Mouse (Mus musculus) kidney, embryonic 14.5 days (tissue): ENCODE data around the gene Pcmt1. TPM values are rescaled to one million over a fixed set of nuclear protein-coding genes. Genes with fewer than 3 reads are reported as not detected.
"Not testable (repeated sequence)": the region's sequence is repeated elsewhere in the genome, so short reads cannot be mapped to it uniquely, and the experiment has no call there.

Source experiments
- ATAC-seq: fragments of 200-750 bp; cut with Nextera tagmentation; 2 replicates; pipeline ENCODE4 v1.8.0; 2017; ENCODE audit warnings: moderate number of reproducible peaks, mild to moderate bottlenecking, moderate TSS enrichment, moderate library complexity; ENCODE audit not compliant: low FRiP score, low TSS enrichment
- H3K27ac ChIP-seq: fragments of 300-500 bp; sonication (generic); 2 replicates; pipeline ENCODE4 v1.5.1; 2014; ENCODE audit warnings: low read depth, mild to moderate bottlenecking, low read length, moderate library complexity, mixed read lengths
- H3K27me3 ChIP-seq: fragments of 300-500 bp; sonication (generic); 2 replicates; pipeline ENCODE4 v1.6.1; 2014; ENCODE audit warnings: mild to moderate bottlenecking, low read length; ENCODE audit not compliant: control insufficient read depth, insufficient read depth
- H3K36me3 ChIP-seq: fragments of 300-500 bp; sonication (generic); 2 replicates; pipeline ENCODE4 v1.6.1; 2014; ENCODE audit warnings: low read length, mixed read lengths; ENCODE audit not compliant: control insufficient read depth, insufficient read depth
- H3K4me1 ChIP-seq: fragments of 300-500 bp; sonication (generic); 2 replicates; pipeline ENCODE4 v1.6.1; 2014; ENCODE audit warnings: low read length, mixed read lengths; ENCODE audit not compliant: control insufficient read depth, insufficient read depth
- H3K4me2 ChIP-seq: fragments of 300-500 bp; sonication (generic); replicated peaks from 2 replicates; pipeline ENCODE4 v1.6.1; 2014; ENCODE audit warnings: low read depth, mild to moderate bottlenecking, low read length
- H3K4me3 ChIP-seq: fragments of 300-500 bp; sonication (generic); 2 replicates; pipeline ENCODE4 v1.5.1; 2014; ENCODE audit warnings: mild to moderate bottlenecking, low read length
- H3K9ac ChIP-seq: fragments of 300-500 bp; sonication (generic); 2 replicates; pipeline ENCODE4 v1.6.1; 2014; ENCODE audit warnings: low read depth, mild to moderate bottlenecking, low read length, moderate library complexity
- H3K9me3 ChIP-seq: fragments of 300-500 bp; sonication (generic); 2 replicates; pipeline ENCODE4 v1.6.1; 2016; ENCODE audit warnings: low read length; ENCODE audit not compliant: control insufficient read depth
- WGBS: fragments of 180-500 bp; shearing (Covaris S2); extraction: QIAGEN DNeasy Blood & Tissue Kit; methylation state at CpG from one replicate; pipeline ENCODE4 v1.1.7; 2014; 5-methylcytosine and 5-hydroxymethylcytosine counted together
- polyA plus RNA-seq: library from polyadenylated mRNA; unstranded; fragments of >200 nt; fragmentation: Nextera tagmentation; extraction: Ambion mirVana; gene quantifications from 2 replicates; pipeline ENCODE4 v1.2.1, GENCODE M21; 2014

The Pcmt1 gene
- polyA plus RNA-seq, 1 experiment from 2014 or later, result 109 TPM

- Histone ChIP-seq H3K27ac (no peak overlapping the region), H3K9ac (no peak overlapping the region), H3K36me3 (peaks cover 20% of the 10 kb centered on the region; the same call in 1 of the 2 replicates), H3K4me2 (no peak overlapping the region), H3K4me1 (no peaks in the 10 kb centered on the region), H3K27me3 (no peaks in the 10 kb centered on the region), H3K9me3 (no peaks in the 10 kb centered on the region), H3K4me3 (no peak overlapping the region)
- no peak for ATAC-seq
- WGBS, result 89% methylated on average over 4 of the region's 4 CpGs
Observed at GRCm38 (mm10) chr10:7629092-7629491, 51.8 kb downstream of the Pcmt1 start.

GRCm38 (mm10) chr10:7623861-7624518, 56.9 kb downstream of the Pcmt1 start:
- Histone ChIP-seq H3K9me3 (no peaks in the 10 kb centered on the region), H3K4me2 (no peak overlapping the region), H3K9ac (no peak overlapping the region), H3K4me3 (no peak overlapping the region), H3K27me3 (no peaks in the 10 kb centered on the region), H3K36me3 (peaks cover 3% of the 10 kb centered on the region; the same call in 1 of the 2 replicates), H3K4me1 (no peaks in the 10 kb centered on the region), H3K27ac (no peak overlapping the region)
- 98% methylated on average over 3 of the region's 3 CpGs for WGBS
- no peak for ATAC-seq

- H3K9me3 ChIP-seq, result no peaks in the 10 kb centered on the region
- no peak overlapping the region for H3K27ac ChIP-seq
- 90% methylated on average over 3 of the region's 3 CpGs for WGBS
- H3K36me3 ChIP-seq, result no peaks in the 10 kb centered on the region
- H3K9ac ChIP-seq, result no peak overlapping the region
- H3K4me1 ChIP-seq, result no peaks in the 10 kb centered on the region
- no peak for ATAC-seq
- H3K4me2 ChIP-seq, result no peak overlapping the region
- no peaks in the 10 kb centered on the region for H3K27me3 ChIP-seq
- H3K4me3 ChIP-seq, result no peak overlapping the region
Observed at GRCm38 (mm10) chr10:7622378-7622777, 58.6 kb downstream of the Pcmt1 start.

GRCm38 (mm10) chr10:7620723-7621122, 60.2 kb downstream of the Pcmt1 start:
- H3K9me3 ChIP-seq, result no peaks in the 10 kb centered on the region
- WGBS, result 77% methylated on average over 5 of the region's 5 CpGs
- no peak overlapping the region for H3K4me2 ChIP-seq
- ATAC-seq, result no peak
- no peaks in the 10 kb centered on the region for H3K4me1 ChIP-seq
- H3K27me3 ChIP-seq, result no peaks in the 10 kb centered on the region
- no peak overlapping the region for H3K27ac ChIP-seq
- no peak overlapping the region for H3K9ac ChIP-seq
- no peaks in the 10 kb centered on the region for H3K36me3 ChIP-seq
- H3K4me3 ChIP-seq, result no peak overlapping the region

GRCm38 (mm10) chr10:7619821-7620241, 61.1 kb downstream of the Pcmt1 start:
- H3K4me1 ChIP-seq, result no peaks in the 10 kb centered on the region
- H3K27me3 ChIP-seq, result no peaks in the 10 kb centered on the region
- no peak for ATAC-seq
- 94% methylated on average over 5 of the region's 5 CpGs for WGBS
- peaks cover under 1% of the 10 kb centered on the region for H3K9me3 ChIP-seq
- H3K4me2 ChIP-seq, result no peak overlapping the region
- H3K9ac ChIP-seq, result no peak overlapping the region
- H3K36me3 ChIP-seq, result no peaks in the 10 kb centered on the region
- no peak overlapping the region for H3K27ac ChIP-seq
- no peak overlapping the region for H3K4me3 ChIP-seq

- not testable (repeated sequence) for H3K27me3 ChIP-seq, H3K9ac ChIP-seq, ATAC-seq, H3K36me3 ChIP-seq, H3K27ac ChIP-seq, H3K4me1 ChIP-seq, H3K9me3 ChIP-seq, H3K4me3 ChIP-seq, H3K4me2 ChIP-seq
- WGBS, result 42% methylated on average over 3 of the region's 3 CpGs
Observed at GRCm38 (mm10) chr10:7617556-7617955, 63.4 kb downstream of the Pcmt1 start.

GRCm38 (mm10) chr10:7617146-7617545, 63.8 kb downstream of the Pcmt1 start:
- H3K27me3 ChIP-seq, result not testable (repeated sequence)

GRCm38 (mm10) chr10:7614834-7615233, 66.1 kb downstream of the Pcmt1 start:
- Histone ChIP-seq H3K27me3 (no peaks in the 10 kb centered on the region), H3K4me2 (no peak overlapping the region), H3K4me3 (no peak overlapping the region), H3K4me1 (no peaks in the 10 kb centered on the region), H3K36me3 (no peaks in the 10 kb centered on the region), H3K9ac (no peak overlapping the region), H3K27ac (no peak overlapping the region), H3K9me3 (peaks cover 4% of the 10 kb centered on the region)
- no peak for ATAC-seq
- 88% methylated on average over 8 of the region's 8 CpGs for WGBS

More at GRCm38 (mm10) chr10:7617146-7617545, 63.8 kb downstream of the Pcmt1 start:
- not testable (repeated sequence) for ATAC-seq, H3K36me3 ChIP-seq, H3K4me3 ChIP-seq, H3K27ac ChIP-seq, H3K9me3 ChIP-seq, H3K4me2 ChIP-seq, H3K4me1 ChIP-seq, H3K9ac ChIP-seq
- WGBS, result 91% methylated on average over 9 of the region's 11 CpGs

- not testable (repeated sequence) for H3K9me3 ChIP-seq, H3K36me3 ChIP-seq, H3K9ac ChIP-seq, H3K27ac ChIP-seq, H3K4me2 ChIP-seq, ATAC-seq, H3K4me1 ChIP-seq, H3K27me3 ChIP-seq, H3K4me3 ChIP-seq
Observed at GRCm38 (mm10) chr10:7612210-7612609, 68.7 kb downstream of the Pcmt1 start.
